Mouse (Mus musculus) olfactory bulb, adult 2 months (tissue): ENCODE measurements around the gene Lef1. TPM values are rescaled to one million over a fixed set of nuclear protein-coding genes. Genes with fewer than 3 reads are reported as not detected.

ENCODE experiments used
- H3K27ac ChIP-seq: fragments of 200-500 bp; 2 replicates; pipeline ENCODE4 v1.5.1; 2012; ENCODE audit warnings: low read depth, low read length; ENCODE audit not compliant: insufficient read depth
- H3K4me1 ChIP-seq: fragments of 200-500 bp; 2 replicates; pipeline ENCODE4 v1.6.1; 2012; ENCODE audit warnings: low read length; ENCODE audit not compliant: control insufficient read depth, insufficient read depth
- H3K4me3 ChIP-seq: fragments of 200-500 bp; 2 replicates; pipeline ENCODE4 v1.5.1; 2012; ENCODE audit warnings: mild to moderate bottlenecking, low read depth, low read length, moderate library complexity; ENCODE audit not compliant: insufficient read depth
- CTCF ChIP-seq: fragments of 200-500 bp; IDR thresholded peaks from 2 replicates; pipeline ENCODE4 v1.5.1; 2012; ENCODE audit warnings: low read depth, mild to moderate bottlenecking, low read length, moderate library complexity; ENCODE audit not compliant: insufficient read depth
- POLR2A ChIP-seq: fragments of 200-500 bp; IDR thresholded peaks from 2 replicates; pipeline ENCODE4 v1.6.1; 2012; ENCODE audit warnings: mild to moderate bottlenecking, low read depth, low read length, moderate library complexity; ENCODE audit not compliant: insufficient read depth
- WGBS: fragments of 180-500 bp; shearing (Covaris S2); methylation state at CpG from one replicate; pipeline ENCODE4 v1.1.7; 2018; 5-methylcytosine and 5-hydroxymethylcytosine counted together
- polyA plus RNA-seq: library from polyadenylated mRNA; stranded (reverse); fragments of >200 nt; gene quantifications from 2 replicates; pipeline ENCODE4 v1.2.4, GENCODE M21; 2012; ENCODE audit warnings: low replicate concordance; ENCODE audit not compliant: missing spikeins, insufficient read depth, insufficient read length

The Lef1 gene
- polyA plus RNA-seq, 1 experiment: 238 TPM

DNA sequence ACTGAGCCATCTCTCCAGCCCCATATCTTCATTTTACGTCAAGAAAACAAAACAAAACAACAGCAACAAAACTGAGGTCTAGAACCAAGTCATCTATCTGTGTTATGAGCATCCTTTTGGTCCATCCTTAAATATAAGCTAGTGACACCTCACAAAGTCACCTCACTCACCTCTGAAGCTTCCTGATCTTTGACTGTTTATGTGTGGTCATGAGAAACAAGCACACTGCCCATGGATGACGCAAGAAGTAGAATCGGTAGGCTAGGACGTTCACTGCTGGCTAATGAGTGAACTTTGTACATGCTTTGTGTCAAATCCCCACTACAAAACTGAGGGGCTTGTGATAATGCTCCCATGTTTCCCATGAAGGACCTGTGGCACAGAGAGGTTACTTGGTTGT lies 16.2 kb downstream of the Lef1 start:
- WGBS: 94% methylated on average over 4 of the region's 4 CpGs

DNA sequence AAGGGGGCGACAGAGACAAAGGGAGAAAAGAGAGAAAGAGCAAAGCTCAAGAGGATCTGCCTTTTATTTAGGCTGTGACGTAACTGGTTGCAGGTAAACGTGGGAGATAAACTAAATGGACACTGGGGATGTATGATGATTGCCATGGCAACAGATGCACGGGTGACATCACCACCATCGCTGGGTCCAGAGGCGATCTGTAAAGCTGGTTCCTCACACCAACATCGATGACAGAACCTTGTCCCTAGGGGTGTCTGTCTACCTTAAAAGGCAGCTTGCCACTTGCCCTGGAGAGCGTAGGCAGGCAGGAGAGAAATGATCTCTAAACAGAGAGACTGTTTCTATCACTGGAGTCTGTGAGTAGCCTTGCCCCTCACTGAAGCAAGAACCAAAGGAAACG lies 23.7 kb downstream of the Lef1 start:
- Histone ChIP-seq H3K27ac (no peak overlapping the region), H3K4me1 (peaks cover 8% of the 10 kb centered on the region; the same call in 1 of the 2 replicates), H3K4me3 (no peak overlapping the region)
- 77% methylated on average over 9 of the region's 9 CpGs for WGBS
- TF ChIP-seq POLR2A (no peak), CTCF (no peak)

More for the DNA sequence above, 16.2 kb downstream of the Lef1 start:
- no peak overlapping the region for H3K27ac ChIP-seq
- TF ChIP-seq POLR2A: no peak
- no peak for TF ChIP-seq CTCF
- H3K4me1 ChIP-seq: peaks cover 4% of the 10 kb centered on the region; the same call in 1 of the 2 replicates
- H3K4me3 ChIP-seq: no peak overlapping the region

DNA sequence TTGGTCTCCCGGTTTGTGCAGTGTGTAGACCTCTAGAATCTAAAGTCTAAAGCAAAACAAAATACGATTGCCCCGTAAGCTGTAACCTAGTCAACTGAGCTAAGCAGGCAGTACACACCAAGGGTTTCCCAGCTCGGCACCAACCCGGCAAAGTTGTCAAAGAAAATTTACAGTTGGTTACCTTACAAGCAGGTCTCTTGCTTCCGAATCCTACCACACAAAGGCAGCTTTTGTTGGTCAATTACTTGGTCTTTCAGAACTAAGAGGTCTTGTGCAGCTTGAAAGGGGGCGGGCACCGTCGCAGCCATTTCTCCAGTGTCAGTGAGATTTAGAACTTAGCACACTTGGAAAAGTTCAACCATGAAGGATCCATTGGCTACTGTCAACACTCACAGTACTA lies 25.2 kb downstream of the Lef1 start:
- Histone ChIP-seq H3K4me3 (no peak overlapping the region), H3K4me1 (peaks cover 18% of the 10 kb centered on the region), H3K27ac (no peak overlapping the region)
- WGBS: 59% methylated on average over 9 of the region's 9 CpGs
- TF ChIP-seq CTCF (no peak), POLR2A (no peak)

DNA sequence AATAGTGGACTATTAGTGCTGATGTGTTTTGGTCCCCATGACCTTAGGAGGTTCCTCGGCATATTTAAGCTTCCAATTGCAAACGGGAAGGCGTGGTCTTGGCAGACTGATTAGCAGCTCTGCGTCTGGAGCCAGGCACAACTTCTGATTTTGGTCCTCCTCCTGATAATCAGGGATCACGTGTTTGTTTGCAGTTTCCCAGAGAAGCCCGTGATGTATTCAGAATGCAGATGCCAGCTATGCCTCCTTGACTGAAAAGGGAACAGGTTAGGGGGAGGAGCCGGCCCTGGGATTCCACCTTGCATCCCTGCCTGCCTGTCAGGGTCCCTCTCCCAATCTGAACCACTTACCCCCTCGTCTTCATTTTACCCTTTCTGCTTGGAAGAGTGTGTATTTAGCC lies 26.2 kb downstream of the Lef1 start:
- WGBS: 12% methylated on average over 8 of the region's 8 CpGs
- peaks cover 18% of the 10 kb centered on the region for H3K4me1 ChIP-seq
- H3K27ac ChIP-seq: no peak overlapping the region
- no peak for TF ChIP-seq POLR2A
- TF ChIP-seq CTCF: no peak
- H3K4me3 ChIP-seq: no peak overlapping the region

DNA sequence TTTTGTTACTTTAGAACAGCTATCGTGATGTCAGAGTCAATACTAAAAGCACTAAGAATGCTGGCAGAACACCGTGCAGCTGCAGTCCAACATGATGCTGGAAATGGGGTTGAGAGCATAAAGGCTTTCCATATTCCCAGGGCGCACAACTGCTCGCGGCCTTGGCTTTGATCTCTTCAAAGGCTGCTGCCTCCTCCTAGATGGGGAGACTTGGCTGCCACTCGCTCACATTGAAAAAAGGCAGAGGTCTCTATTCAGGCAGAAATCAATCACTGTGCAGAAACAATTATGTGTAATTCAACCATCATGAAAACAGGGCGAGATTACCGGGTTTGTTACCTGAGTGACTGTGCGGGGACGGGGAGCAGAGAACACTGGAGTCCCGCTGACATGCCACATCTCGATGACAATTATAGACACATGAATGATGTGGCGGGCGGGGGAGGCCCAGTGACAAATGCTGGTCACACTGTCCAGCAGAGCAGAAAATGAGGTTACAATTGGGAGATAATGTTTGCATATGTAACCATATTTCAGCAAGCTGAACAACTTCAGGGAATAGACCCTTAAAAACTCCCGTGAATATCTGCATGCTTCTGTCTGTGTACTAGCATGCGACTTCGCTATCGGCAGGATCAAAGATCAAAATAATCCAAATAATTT lies 27.0 kb downstream of the Lef1 start:
- Histone ChIP-seq H3K4me3 (no peak overlapping the region), H3K27ac (no peak overlapping the region), H3K4me1 (peaks cover 18% of the 10 kb centered on the region)
- WGBS: 53% methylated on average over 18 of the region's 18 CpGs
- no peak for TF ChIP-seq CTCF
- TF ChIP-seq POLR2A: no peak

DNA sequence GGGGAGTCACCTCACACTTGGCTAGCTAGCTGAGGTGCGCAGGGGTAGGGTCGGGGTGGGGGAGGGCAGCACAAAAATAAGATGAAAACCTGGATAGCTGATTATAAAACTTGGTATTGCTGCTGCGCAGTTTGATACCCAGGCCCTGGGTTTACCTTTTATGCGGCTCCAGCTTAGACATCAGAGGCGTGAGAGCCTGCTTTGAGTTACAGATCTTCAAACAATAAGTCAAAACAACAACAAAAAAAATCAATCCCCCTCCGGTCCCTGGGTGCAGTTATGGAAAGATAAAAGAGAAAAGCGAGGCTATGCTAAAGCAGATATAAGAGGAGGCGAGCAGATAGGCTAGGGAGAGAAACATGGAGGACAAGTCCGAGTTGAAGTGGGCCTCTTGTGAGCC lies 28.0 kb downstream of the Lef1 start:
- Histone ChIP-seq H3K27ac (no peak overlapping the region), H3K4me1 (peaks cover 18% of the 10 kb centered on the region)
- WGBS: 90% methylated on average over 9 of the region's 9 CpGs

DNA sequence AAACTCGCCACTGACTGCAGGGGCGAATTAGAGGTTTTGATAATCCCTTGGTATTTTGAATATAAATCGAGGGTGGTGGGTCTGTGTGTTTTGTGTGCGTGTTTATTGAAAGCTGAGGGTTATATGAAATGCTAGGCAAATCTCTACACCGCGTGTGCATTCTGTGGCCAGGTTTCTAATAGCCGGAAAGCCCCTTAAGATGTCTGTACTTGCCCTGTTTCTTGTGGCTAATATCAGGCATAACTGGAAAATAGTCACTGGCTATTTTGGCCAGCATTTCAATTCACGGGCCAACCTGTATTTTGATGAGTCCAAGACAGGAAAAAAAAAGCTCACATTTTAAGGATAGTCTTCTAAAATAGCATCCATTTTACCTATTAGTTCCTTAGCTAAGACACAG lies 28.5 kb downstream of the Lef1 start:
- 86% methylated on average over 8 of the region's 8 CpGs for WGBS
- no peak overlapping the region for H3K4me3 ChIP-seq
- H3K27ac ChIP-seq: no peak overlapping the region
- H3K4me1 ChIP-seq: peaks cover 18% of the 10 kb centered on the region
- no peak for TF ChIP-seq CTCF
- no peak for TF ChIP-seq POLR2A

More for the DNA sequence above, 28.0 kb downstream of the Lef1 start:
- TF ChIP-seq CTCF (no peak), POLR2A (no peak)
- H3K4me3 ChIP-seq: no peak overlapping the region

DNA sequence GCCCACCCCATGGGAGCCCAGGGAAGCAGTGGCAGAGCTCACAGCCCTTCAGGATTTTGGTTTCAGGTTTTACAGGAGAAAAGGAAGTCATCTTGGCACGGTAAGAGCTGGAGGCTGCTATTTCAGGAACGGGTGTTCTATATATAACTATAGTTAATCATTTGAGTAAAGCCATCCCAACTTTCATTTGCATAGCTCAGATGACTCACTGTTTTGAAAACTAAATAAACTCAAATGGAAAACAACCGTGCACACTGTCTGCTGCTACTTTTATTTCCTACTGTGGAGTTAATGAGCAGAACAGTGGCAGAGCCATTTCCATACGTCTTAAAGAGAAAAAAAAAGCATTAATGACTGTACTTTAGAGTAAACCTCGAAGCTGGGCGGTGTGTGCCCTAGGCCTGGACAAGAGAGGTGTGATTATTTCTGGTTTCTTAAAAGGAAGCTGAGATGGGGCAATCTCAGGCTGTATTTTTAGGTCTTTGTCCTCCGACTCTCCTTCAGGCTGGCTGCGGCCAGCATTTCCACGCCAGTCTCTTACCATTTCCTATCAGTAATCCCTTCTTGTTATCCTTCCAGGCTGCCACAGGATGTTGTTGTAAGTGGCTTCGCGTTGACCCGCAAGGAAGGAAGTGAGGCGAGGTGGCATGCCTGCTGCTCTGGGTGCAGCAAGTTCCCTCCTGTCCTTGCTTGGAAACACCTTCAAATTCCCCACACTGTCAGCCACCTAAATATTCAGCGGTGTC lies 29.2 kb downstream of the Lef1 start:
- WGBS: 48% methylated on average over 14 of the region's 14 CpGs
- H3K4me3 ChIP-seq: no peak overlapping the region
- peaks cover 18% of the 10 kb centered on the region for H3K4me1 ChIP-seq
- TF ChIP-seq POLR2A (no peak), CTCF (no peak)
- H3K27ac ChIP-seq: no peak overlapping the region; the same call in 1 of the 2 replicates

DNA sequence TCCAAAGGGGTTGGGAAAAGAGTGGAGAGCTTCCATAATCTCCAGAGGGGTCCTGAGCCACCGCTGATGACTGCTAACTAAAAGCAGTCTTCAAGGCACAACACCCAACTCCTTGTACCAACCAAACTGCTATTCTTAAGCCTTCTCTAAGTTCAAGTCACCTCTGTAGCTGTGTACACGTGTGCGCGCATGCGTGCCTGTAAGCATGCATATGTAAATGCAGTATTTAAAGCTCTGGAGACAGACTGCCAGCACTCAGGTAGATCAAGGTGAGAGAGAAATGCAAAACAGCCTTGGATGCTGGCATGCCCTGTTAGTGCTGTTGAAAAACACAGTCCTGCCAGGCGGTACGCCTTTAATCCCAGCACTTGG lies 29.8 kb downstream of the Lef1 start:
- WGBS: 94% methylated on average over 7 of the region's 7 CpGs
- Histone ChIP-seq H3K4me3 (no peak overlapping the region), H3K4me1 (peaks cover 18% of the 10 kb centered on the region), H3K27ac (no peak overlapping the region; the same call in 1 of the 2 replicates)
- TF ChIP-seq POLR2A (no peak), CTCF (no peak)
